Mouse (Mus musculus) forebrain, embryonic 12.5 days (tissue): ENCODE results near the gene Gng8. TPM values are rescaled to one million over a fixed set of nuclear protein-coding genes. Genes with fewer than 3 reads are reported as not detected.

Experiments
- ATAC-seq: fragments of 200-750 bp; cut with Nextera tagmentation; 2 replicates; pipeline ENCODE4 v1.8.0; 2017; ENCODE audit warnings: moderate TSS enrichment; ENCODE audit not compliant: low FRiP score
- H3K27ac ChIP-seq: fragments of 300-500 bp; sonication (generic); 2 replicates; pipeline ENCODE4 v1.5.1; 2016; ENCODE audit warnings: mild to moderate bottlenecking
- H3K27me3 ChIP-seq: fragments of 300-500 bp; sonication (generic); 2 replicates; pipeline ENCODE4 v1.6.1; 2016; ENCODE audit warnings: mild to moderate bottlenecking
- H3K36me3 ChIP-seq: fragments of 300-500 bp; sonication (generic); replicated peaks from 2 replicates; pipeline ENCODE4 v1.6.1; 2016; ENCODE audit warnings: mild to moderate bottlenecking
- H3K4me1 ChIP-seq: fragments of 300-500 bp; sonication (generic); 2 replicates; pipeline ENCODE4 v1.6.1; 2016
- H3K4me2 ChIP-seq: fragments of 300-500 bp; sonication (generic); 2 replicates; pipeline ENCODE4 v1.6.1; 2016; ENCODE audit warnings: mild to moderate bottlenecking, moderate library complexity
- H3K4me3 ChIP-seq: fragments of 300-500 bp; sonication (generic); replicated peaks from 2 replicates; pipeline ENCODE4 v1.5.1; 2016; ENCODE audit warnings: mild to moderate bottlenecking
- H3K9ac ChIP-seq: fragments of 300-500 bp; sonication (generic); 2 replicates; pipeline ENCODE4 v1.6.1; 2016; ENCODE audit warnings: mild to moderate bottlenecking
- H3K9me3 ChIP-seq: fragments of 300-500 bp; sonication (generic); 2 replicates; pipeline ENCODE4 v1.6.1; 2016
- WGBS: fragments of 180-500 bp; shearing (Covaris S2); methylation state at CpG from one replicate; pipeline ENCODE4 v1.1.7; 2016; 5-methylcytosine and 5-hydroxymethylcytosine counted together
- polyA plus RNA-seq: library from polyadenylated mRNA; unstranded; fragments of >200 nt; fragmentation: Nextera tagmentation; extraction: Ambion mirVana; gene quantifications from 2 replicates; pipeline ENCODE4 v1.2.1, GENCODE M21; 2016

Gene Gng8
- polyA plus RNA-seq, 1 experiment from 2014 or later, result 14.7 TPM

GRCm38 (mm10) chr7:16895000-16895399 lies 3.4 kb downstream of the Gng8 start:
- Histone ChIP-seq H3K27ac (peak overlapping the region; percentile 76), H3K36me3 (no peaks in the 10 kb centered on the region), H3K4me3 (peak overlapping the region; percentile 28), H3K4me2 (peak overlapping the region; percentile 62), H3K9me3 (no peaks in the 10 kb centered on the region), H3K9ac (0 out of 2 replicates have a peak overlapping the region, but pooled peaks have one; percentile 29), H3K27me3 (peaks cover 40% of the 10 kb centered on the region), H3K4me1 (peaks cover 51% of the 10 kb centered on the region)
- WGBS, result 1% methylated on average over 23 of the region's 24 CpGs
- peak; percentile 40 for ATAC-seq

GRCm38 (mm10) chr7:16895511-16895910 lies 3.9 kb downstream of the Gng8 start:
- WGBS, result 32% methylated on average over 10 of the region's 10 CpGs
- Histone ChIP-seq H3K27me3 (peaks cover 36% of the 10 kb centered on the region), H3K4me1 (peaks cover 55% of the 10 kb centered on the region), H3K27ac (no peak overlapping the region), H3K36me3 (no peaks in the 10 kb centered on the region), H3K9ac (0 out of 2 replicates have a peak overlapping the region, but pooled peaks have one; percentile 29), H3K9me3 (no peaks in the 10 kb centered on the region), H3K4me3 (peak overlapping the region; percentile 28), H3K4me2 (peak overlapping the region; percentile 62)
- no peak for ATAC-seq

- no peak for ATAC-seq
- Histone ChIP-seq H3K9ac (peak overlapping the region; percentile 1; the same call in 1 of the 2 replicates), H3K36me3 (no peaks in the 10 kb centered on the region), H3K4me1 (peaks cover 16% of the 10 kb centered on the region), H3K27ac (peak overlapping the region; percentile 47), H3K4me3 (no peak overlapping the region), H3K4me2 (no peak overlapping the region), H3K27me3 (no peaks in the 10 kb centered on the region; the same call in 1 of the 2 replicates), H3K9me3 (no peaks in the 10 kb centered on the region)
- WGBS, result 20% methylated on average over 5 of the region's 5 CpGs
Measured at GRCm38 (mm10) chr7:16900526-16900925, 8.9 kb downstream of the Gng8 start.

DNA sequence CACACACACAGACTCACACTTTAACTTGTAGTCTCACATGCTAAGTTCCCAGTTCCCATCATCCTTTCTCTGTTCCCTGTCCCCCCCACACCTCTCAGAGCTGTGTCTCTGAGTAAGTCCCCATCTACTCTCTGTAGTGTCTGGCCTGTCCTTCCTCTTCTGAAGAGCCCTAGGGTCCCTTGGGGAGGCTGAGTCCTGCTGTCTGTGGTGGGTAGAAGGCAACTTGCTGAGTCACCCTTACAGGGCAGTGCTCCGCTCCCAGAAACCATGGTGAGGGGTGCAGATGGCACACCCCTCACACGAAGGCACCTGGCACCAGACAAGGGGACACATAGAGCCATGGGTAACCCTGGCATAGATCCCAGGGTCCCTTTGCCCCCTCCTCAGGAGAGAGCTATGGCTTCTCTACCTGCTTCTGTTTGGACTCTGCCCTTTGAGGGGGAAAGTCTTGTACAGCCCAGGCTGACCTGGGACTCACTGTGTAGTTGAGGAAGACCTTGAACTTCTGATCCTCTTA lies 11.9 kb downstream of the Gng8 start:
- peaks cover 31% of the 10 kb centered on the region for H3K4me1 ChIP-seq
- H3K27ac ChIP-seq, result no peak overlapping the region
- 73% methylated on average over 2 of the region's 2 CpGs for WGBS

DNA sequence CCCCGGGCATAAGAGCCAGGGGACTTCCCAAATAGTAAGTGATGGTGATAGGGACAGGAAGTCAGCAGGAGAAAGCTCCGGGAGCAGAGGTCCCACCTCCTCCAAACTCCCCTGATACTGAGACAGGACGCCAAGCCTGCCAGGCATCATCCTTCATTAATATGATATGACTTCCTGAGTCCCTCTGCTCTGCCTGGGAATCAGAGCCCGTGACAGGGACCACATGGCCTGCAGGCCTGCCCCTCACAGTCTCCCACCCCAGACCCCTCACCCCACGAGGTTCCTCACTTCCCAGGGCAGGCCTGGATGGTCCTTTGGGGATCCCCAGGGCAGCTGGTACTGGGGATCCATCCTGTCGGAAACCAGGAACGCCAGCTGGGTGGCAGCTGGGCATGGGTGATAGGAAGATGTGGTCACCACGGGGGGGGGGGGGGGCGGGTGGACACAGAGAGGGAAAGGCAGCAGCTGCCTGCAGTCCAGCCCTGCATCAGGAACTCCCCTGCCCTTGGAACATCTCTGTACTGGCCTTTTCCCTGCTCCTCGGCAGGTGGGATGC lies 12.6 kb downstream of the Gng8 start:
- no peak for ATAC-seq
- Histone ChIP-seq H3K27ac (no peak overlapping the region), H3K4me3 (no peak overlapping the region), H3K4me1 (peaks cover 32% of the 10 kb centered on the region), H3K4me2 (no peak overlapping the region), H3K36me3 (no peaks in the 10 kb centered on the region), H3K9ac (no peak overlapping the region), H3K9me3 (no peaks in the 10 kb centered on the region), H3K27me3 (no peaks in the 10 kb centered on the region; the same call in 1 of the 2 replicates)
- WGBS, result 69% methylated on average over 9 of the region's 10 CpGs

More for the DNA sequence above, 11.9 kb downstream of the Gng8 start:
- no peaks in the 10 kb centered on the region for H3K9me3 ChIP-seq
- no peak overlapping the region for H3K4me2 ChIP-seq
- no peaks in the 10 kb centered on the region for H3K36me3 ChIP-seq
- H3K27me3 ChIP-seq, result no peaks in the 10 kb centered on the region; the same call in 1 of the 2 replicates
- H3K9ac ChIP-seq, result no peak overlapping the region
- H3K4me3 ChIP-seq, result no peak overlapping the region
- ATAC-seq, result no peak

- no peak overlapping the region for H3K4me2 ChIP-seq
- 62% methylated on average over 9 of the region's 9 CpGs for WGBS
- no peak for ATAC-seq
Measured at GRCm38 (mm10) chr7:16905491-16906021, 14.0 kb downstream of the Gng8 start.

GRCm38 (mm10) chr7:16906281-16906680 lies 14.7 kb downstream of the Gng8 start, which contains the start of gene Ptgir:
Ptgir (plus strand) TSS chr7:16906490.
- H3K36me3 ChIP-seq, result no peaks in the 10 kb centered on the region
- ATAC-seq, result no peak
- no peak within 1 kb of the TSS for H3K9ac ChIP-seq
- no peak within 1 kb of the TSS for H3K27ac ChIP-seq
- peaks cover 19% of the 10 kb centered on the region for H3K4me1 ChIP-seq
- no peaks in the 10 kb centered on the region for H3K9me3 ChIP-seq
- H3K4me2 ChIP-seq, result no peak within 1 kb of the TSS
- 12% methylated on average over 6 of the region's 6 CpGs for WGBS
- no peaks in the 10 kb centered on the region; the same call in 1 of the 2 replicates for H3K27me3 ChIP-seq
- H3K4me3 ChIP-seq, result no peak within 1 kb of the TSS

More at GRCm38 (mm10) chr7:16905491-16906021, 14.0 kb downstream of the Gng8 start:
- no peaks in the 10 kb centered on the region for H3K9me3 ChIP-seq
- peaks cover 22% of the 10 kb centered on the region for H3K4me1 ChIP-seq
- H3K36me3 ChIP-seq, result no peaks in the 10 kb centered on the region
- H3K4me3 ChIP-seq, result no peak overlapping the region
- H3K9ac ChIP-seq, result no peak overlapping the region
- no peak overlapping the region for H3K27ac ChIP-seq
- H3K27me3 ChIP-seq, result no peaks in the 10 kb centered on the region; the same call in 1 of the 2 replicates

DNA sequence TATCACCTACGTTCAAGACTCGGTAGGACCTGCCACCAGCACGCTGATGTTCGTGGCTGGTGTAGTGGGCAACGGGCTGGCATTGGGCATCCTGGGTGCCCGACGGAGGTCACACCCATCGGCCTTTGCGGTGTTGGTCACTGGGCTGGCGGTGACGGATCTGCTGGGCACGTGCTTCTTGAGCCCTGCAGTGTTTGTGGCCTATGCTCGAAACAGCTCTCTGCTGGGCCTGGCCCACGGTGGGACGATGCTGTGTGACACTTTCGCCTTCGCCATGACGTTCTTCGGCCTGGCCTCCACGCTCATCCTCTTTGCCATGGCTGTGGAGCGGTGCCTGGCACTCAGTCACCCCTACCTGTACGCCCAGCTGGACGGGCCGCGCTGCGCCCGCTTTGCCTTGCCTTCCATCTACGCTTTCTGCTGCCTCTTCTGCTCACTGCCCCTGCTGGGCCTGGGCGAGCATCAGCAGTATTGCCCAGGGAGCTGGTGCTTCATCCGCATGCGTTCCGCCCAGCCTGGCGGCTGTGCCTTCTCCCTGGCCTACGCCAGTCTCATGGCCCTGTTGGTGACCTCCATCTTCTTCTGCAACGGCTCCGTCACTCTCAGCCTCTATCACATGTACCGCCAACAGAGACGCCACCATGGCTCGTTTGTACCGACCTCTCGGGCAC lies 15.4 kb downstream of the Gng8 start:
- 95% methylated on average over 41 of the region's 41 CpGs for WGBS
- Histone ChIP-seq H3K27me3 (no peaks in the 10 kb centered on the region; the same call in 1 of the 2 replicates), H3K9ac (no peak overlapping the region), H3K9me3 (no peaks in the 10 kb centered on the region), H3K36me3 (no peaks in the 10 kb centered on the region), H3K27ac (no peak overlapping the region), H3K4me2 (no peak overlapping the region), H3K4me1 (peaks cover 19% of the 10 kb centered on the region), H3K4me3 (no peak overlapping the region)
- ATAC-seq, result no peak

GRCm38 (mm10) chr7:16907842-16908241 lies 16.3 kb downstream of the Gng8 start:
- Histone ChIP-seq H3K36me3 (no peaks in the 10 kb centered on the region), H3K4me2 (no peak overlapping the region), H3K9me3 (no peaks in the 10 kb centered on the region), H3K27ac (no peak overlapping the region), H3K27me3 (no peaks in the 10 kb centered on the region), H3K9ac (no peak overlapping the region), H3K4me1 (peaks cover 19% of the 10 kb centered on the region), H3K4me3 (no peak overlapping the region)
- ATAC-seq, result no peak
- WGBS, result 78% methylated on average over 7 of the region's 7 CpGs

DNA sequence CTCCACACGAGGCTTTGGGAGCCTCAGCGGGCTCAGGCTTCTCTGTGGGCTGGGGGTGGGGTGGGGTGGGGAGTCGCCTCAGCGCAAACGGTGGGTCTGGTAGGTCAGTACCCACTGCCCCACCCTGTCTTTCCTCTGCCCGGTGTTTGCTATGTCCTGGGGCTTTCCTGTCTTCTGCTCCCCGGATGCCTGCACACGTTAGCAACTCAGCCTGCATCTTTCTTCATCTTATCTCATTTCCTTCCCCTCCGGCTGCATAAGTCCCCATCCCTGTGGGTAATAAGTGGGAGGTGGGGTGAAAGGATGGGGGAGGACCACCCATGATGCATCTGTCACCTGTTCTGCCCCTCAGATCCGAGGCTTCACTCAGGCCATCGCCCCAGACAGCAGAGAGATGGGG lies 16.8 kb downstream of the Gng8 start:
- WGBS, result 62% methylated on average over 11 of the region's 11 CpGs
- H3K36me3 ChIP-seq, result no peaks in the 10 kb centered on the region
- H3K4me1 ChIP-seq, result peaks cover 19% of the 10 kb centered on the region
- H3K27me3 ChIP-seq, result no peaks in the 10 kb centered on the region
- H3K9ac ChIP-seq, result no peak overlapping the region
- no peak for ATAC-seq
- no peak overlapping the region for H3K27ac ChIP-seq
- H3K9me3 ChIP-seq, result no peaks in the 10 kb centered on the region
- no peak overlapping the region for H3K4me2 ChIP-seq
- H3K4me3 ChIP-seq, result no peak overlapping the region

GRCm38 (mm10) chr7:16908859-16909258 lies 17.3 kb downstream of the Gng8 start:
- Histone ChIP-seq H3K4me2 (no peak overlapping the region), H3K4me1 (peaks cover 19% of the 10 kb centered on the region), H3K36me3 (0 out of 2 replicates have a peak, but pooled peaks cover under 1% of the 10 kb centered on the region), H3K27ac (no peak overlapping the region), H3K9me3 (no peaks in the 10 kb centered on the region), H3K9ac (no peak overlapping the region), H3K4me3 (no peak overlapping the region), H3K27me3 (no peaks in the 10 kb centered on the region)
- WGBS, result 68% methylated on average over 11 of the region's 11 CpGs
- ATAC-seq, result no peak

DNA sequence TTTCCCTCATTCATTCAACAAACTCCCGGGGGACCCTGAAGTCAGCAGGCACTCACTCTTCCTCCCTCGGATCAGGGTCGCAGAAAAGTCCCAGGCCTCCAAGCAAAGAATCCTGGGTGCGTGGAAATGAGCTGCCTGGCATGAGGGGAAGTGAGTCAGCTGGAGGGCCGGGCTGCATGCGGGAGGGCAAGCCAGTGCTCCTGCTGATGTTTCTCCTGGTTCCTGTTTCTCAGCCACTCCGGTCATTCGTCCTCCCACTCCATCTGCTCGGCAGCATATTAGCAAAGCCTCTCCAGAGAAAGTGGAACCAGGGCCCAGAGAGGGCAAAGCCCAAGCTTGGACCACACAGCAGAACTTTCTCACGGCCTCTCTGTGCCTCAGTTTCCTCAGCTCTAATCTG lies 18.3 kb downstream of the Gng8 start:
- Histone ChIP-seq H3K27ac (no peak overlapping the region), H3K4me3 (no peak overlapping the region), H3K27me3 (no peaks in the 10 kb centered on the region), H3K9me3 (no peaks in the 10 kb centered on the region), H3K9ac (no peak overlapping the region), H3K36me3 (peaks cover 10% of the 10 kb centered on the region), H3K4me1 (peaks cover 19% of the 10 kb centered on the region), H3K4me2 (no peak overlapping the region)
- ATAC-seq, result no peak
- 65% methylated on average over 10 of the region's 10 CpGs for WGBS
